Mouse (Mus musculus) liver, postnatal 0 days (tissue): ENCODE results near the gene Brat1. TPM values are rescaled to one million over a fixed set of nuclear protein-coding genes. Genes with fewer than 3 reads are reported as not detected.
A peak's percentile ranks its signal among the peaks of the same experiment; 100 is the strongest.

ENCODE experiments used
- ATAC-seq: fragments of 200-750 bp; cut with Nextera tagmentation; 2 replicates; pipeline ENCODE4 v1.8.0; 2017; ENCODE audit warnings: mild to moderate bottlenecking, moderate library complexity
- DNase-seq: peaks from one replicate; pipeline ENCODE4 v3.0.0-alpha.2; 2016
- H3K27ac ChIP-seq: fragments of 300-500 bp; sonication (generic); 2 replicates; pipeline ENCODE4 v1.5.1; 2014; ENCODE audit warnings: antibody characterized with exemption, moderate library complexity, mild to moderate bottlenecking, low read depth
- H3K27me3 ChIP-seq: fragments of 300-500 bp; sonication (generic); 2 replicates; pipeline ENCODE4 v1.6.1; 2014; ENCODE audit warnings: low read length, control low read depth, mixed read lengths; ENCODE audit not compliant: insufficient read depth
- H3K36me3 ChIP-seq: fragments of 300-500 bp; sonication (generic); replicated peaks from 2 replicates; pipeline ENCODE4 v1.6.1; 2014; ENCODE audit warnings: mild to moderate bottlenecking, control low read depth, low read length, moderate library complexity, mixed read lengths; ENCODE audit not compliant: insufficient read depth
- H3K4me1 ChIP-seq: fragments of 300-500 bp; sonication (generic); 2 replicates; pipeline ENCODE4 v1.6.1; 2014; ENCODE audit warnings: antibody characterized with exemption, mild to moderate bottlenecking, control low read depth; ENCODE audit not compliant: insufficient read depth
- H3K4me2 ChIP-seq: fragments of 300-500 bp; sonication (generic); 2 replicates; pipeline ENCODE4 v1.6.1; 2014; ENCODE audit warnings: low read depth, mild to moderate bottlenecking, low read length, moderate library complexity, mixed read lengths
- H3K4me3 ChIP-seq: fragments of 300-500 bp; sonication (generic); 2 replicates; pipeline ENCODE4 v1.5.1; 2014; ENCODE audit warnings: low read depth, low read length
- H3K9ac ChIP-seq: fragments of 300-500 bp; sonication (generic); replicated peaks from 2 replicates; pipeline ENCODE4 v1.6.1; 2014; ENCODE audit warnings: mild to moderate bottlenecking, moderate library complexity
- H3K9me3 ChIP-seq: fragments of 300-500 bp; sonication (generic); 2 replicates; pipeline ENCODE4 v1.6.1; 2016; ENCODE audit warnings: mild to moderate bottlenecking, control low read depth, low read length, mixed read lengths
- CTCF ChIP-seq: sonication (generic); IDR thresholded peaks from 2 replicates; pipeline ENCODE4 v1.5.1; 2016; ENCODE audit warnings: antibody characterized with exemption, low read depth
- EP300 ChIP-seq: IDR thresholded peaks from 2 replicates; pipeline ENCODE4 v1.6.1; 2016; ENCODE audit warnings: antibody characterized with exemption, low read depth, mild to moderate bottlenecking
- WGBS: fragments of 180-500 bp; shearing (Covaris S2); extraction: QIAGEN DNeasy Blood & Tissue Kit; methylation state at CpG from one replicate; pipeline ENCODE4 v1.1.7; 2014; ENCODE audit not compliant: insufficient replicate concordance; 5-methylcytosine and 5-hydroxymethylcytosine counted together
- polyA plus RNA-seq: library from polyadenylated mRNA; unstranded; fragments of >200 nt; fragmentation: Nextera tagmentation; extraction: Ambion mirVana; gene quantifications from 2 replicates; pipeline ENCODE4 v1.2.1, GENCODE M21; 2015

The Brat1 gene
- polyA plus RNA-seq, 1 experiment from 2014 or later = 4.9 TPM

DNA sequence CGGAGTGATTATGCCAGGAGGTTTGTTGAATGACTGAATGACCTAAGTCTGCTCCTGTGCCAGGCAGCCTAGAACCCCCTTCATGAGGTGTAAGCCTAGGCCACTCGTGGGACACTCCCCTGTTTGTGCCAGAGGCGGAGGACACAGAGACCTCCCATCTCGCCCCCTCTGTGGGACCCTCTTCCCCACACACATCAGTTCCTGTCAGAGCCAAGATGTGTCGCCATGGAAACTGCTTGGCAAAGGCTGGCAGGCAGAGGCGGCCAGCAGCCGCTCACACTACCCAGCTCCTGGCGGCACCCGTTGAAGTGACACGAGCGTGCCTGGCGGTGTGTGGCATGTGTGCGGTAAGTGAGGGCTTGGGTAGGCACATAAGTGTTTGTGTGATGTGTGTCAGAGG lies 19.0 kb downstream of the Brat1 start, which contains the start of gene Amz1:
Gene Amz1 (plus strand): TSS at position 306 of the 400 bp plus-strand sequence.
- Histone ChIP-seq H3K9ac (no peak within 1 kb of the TSS), H3K4me3 (no peak within 1 kb of the TSS), H3K9me3 (no peaks in the 10 kb centered on the region), H3K27ac (no peak within 1 kb of the TSS), H3K27me3 (no peaks in the 10 kb centered on the region), H3K36me3 (peaks cover under 1% of the 10 kb centered on the region), H3K4me1 (no peaks in the 10 kb centered on the region), H3K4me2 (no peak within 1 kb of the TSS)
- ATAC-seq (no peak), DNase-seq (no peak)
- WGBS = 67% methylated on average over 13 of the region's 13 CpGs
- TF ChIP-seq EP300 (no peak), CTCF (no peak)

GRCm38 (mm10) chr5:140726062-140726839 lies 21.4 kb downstream of the Brat1 start:
- DNase-seq = no peak
- TF ChIP-seq CTCF (no peak), EP300 (no peak)

GRCm38 (mm10) chr5:140726946-140727740 lies 22.3 kb downstream of the Brat1 start:
- Histone ChIP-seq H3K4me3 (no peak overlapping the region), H3K9me3 (no peaks in the 10 kb centered on the region), H3K27ac (no peak overlapping the region), H3K9ac (no peak overlapping the region), H3K4me1 (no peaks in the 10 kb centered on the region), H3K36me3 (no peaks in the 10 kb centered on the region), H3K27me3 (no peaks in the 10 kb centered on the region), H3K4me2 (no peak overlapping the region)
- WGBS = 74% methylated on average over 17 of the region's 17 CpGs
- TF ChIP-seq EP300 (no peak), CTCF (no peak)
- DNase-seq = no peak
- ATAC-seq = 0 out of 2 replicates have a peak, but pooled peaks have one; percentile 27

More at GRCm38 (mm10) chr5:140726062-140726839, 21.4 kb downstream of the Brat1 start:
- Histone ChIP-seq H3K4me2 (no peak overlapping the region), H3K36me3 (no peaks in the 10 kb centered on the region), H3K9me3 (no peaks in the 10 kb centered on the region), H3K9ac (no peak overlapping the region), H3K4me3 (no peak overlapping the region), H3K4me1 (no peaks in the 10 kb centered on the region), H3K27ac (no peak overlapping the region), H3K27me3 (no peaks in the 10 kb centered on the region)
- WGBS = 74% methylated on average over 7 of the region's 7 CpGs
- no peak for ATAC-seq

GRCm38 (mm10) chr5:140731040-140731797 lies 26.4 kb downstream of the Brat1 start:
- ATAC-seq = no peak
- no peak overlapping the region for H3K4me2 ChIP-seq
- no peak overlapping the region for H3K9ac ChIP-seq
- no peaks in the 10 kb centered on the region for H3K36me3 ChIP-seq
- H3K9me3 ChIP-seq = no peaks in the 10 kb centered on the region
- WGBS = 51% methylated on average over 11 of the region's 11 CpGs
- TF ChIP-seq EP300 (no peak), CTCF (no peak)
- peaks cover 14% of the 10 kb centered on the region for H3K27me3 ChIP-seq
- no peak overlapping the region for H3K4me3 ChIP-seq
- peaks cover 11% of the 10 kb centered on the region for H3K4me1 ChIP-seq
- no peak for DNase-seq
- 0 out of 2 replicates have a peak overlapping the region, but pooled peaks have one; percentile 11 for H3K27ac ChIP-seq

DNA sequence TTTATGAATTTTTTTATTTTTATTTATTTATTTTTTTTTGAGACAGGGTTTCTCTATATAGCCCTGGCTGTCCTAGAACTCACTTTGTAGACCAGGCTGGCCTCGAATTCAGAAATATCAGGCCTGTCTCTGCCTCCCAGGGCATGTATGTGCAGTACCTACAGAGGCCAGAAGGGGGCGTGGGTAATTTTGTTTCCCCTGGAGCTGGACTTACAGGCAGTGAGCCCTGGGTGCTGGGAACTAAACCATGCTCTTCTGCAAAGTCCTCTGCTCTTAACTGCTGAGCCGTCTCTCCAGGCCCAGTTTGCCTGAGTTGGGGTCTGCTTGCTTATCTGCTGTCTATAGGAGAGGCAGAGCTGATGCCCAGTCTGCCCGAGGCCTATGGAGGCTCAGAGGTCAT lies 27.4 kb downstream of the Brat1 start:
- TF ChIP-seq CTCF = peak; percentile 63
- TF ChIP-seq EP300 = no peak
- peak; percentile 45 for DNase-seq

More for the DNA sequence above, 27.4 kb downstream of the Brat1 start:
- Histone ChIP-seq H3K4me3 (no peak overlapping the region), H3K4me1 (peaks cover 14% of the 10 kb centered on the region), H3K9me3 (no peaks in the 10 kb centered on the region), H3K36me3 (no peaks in the 10 kb centered on the region), H3K27ac (no peak overlapping the region; the same call in 1 of the 2 replicates), H3K27me3 (peaks cover 18% of the 10 kb centered on the region), H3K9ac (no peak overlapping the region), H3K4me2 (no peak overlapping the region)
- WGBS = 63% methylated on average over 4 of the region's 4 CpGs
- ATAC-seq = no peak
